Mouse (Mus musculus): Measurements from ENCODE around the gene Ctla4. TPM values are rescaled to one million over a fixed set of nuclear protein-coding genes. Genes with fewer than 3 reads are reported as not detected.

Gene Ctla4
- polyA plus RNA-seq, 1 experiment from 2014 or later = not detected

- WGBS = 89% methylated on average over 6 of the region's 6 CpGs
- ATAC-seq (ENCODE audit: insufficient read depth, low FRiP score, low TSS enrichment) (no peak), DNase-seq (ENCODE audit: low spot score) (no peak)
- H3K4me1 ChIP-seq (ENCODE audit: control insufficient read depth, insufficient read depth, low read length) = no peaks in the 10 kb centered on the region
- H3K27me3 ChIP-seq (ENCODE audit: control insufficient read depth, insufficient read depth, low read length) = no peaks in the 10 kb centered on the region
- no peaks in the 10 kb centered on the region for H3K9me3 ChIP-seq (ENCODE audit: control insufficient read depth, low read length)
- H3K27ac ChIP-seq (ENCODE audit: low read depth, low read length) = no peak overlapping the region
- no peak overlapping the region for H3K4me3 ChIP-seq (ENCODE audit: low read depth, low read length)
- no peak overlapping the region for H3K4me2 ChIP-seq (ENCODE audit: low read depth)
- no peak overlapping the region for H3K9ac ChIP-seq (ENCODE audit: low read length)
- H3K36me3 ChIP-seq (ENCODE audit: control insufficient read depth, insufficient read depth, low read length) = no peaks in the 10 kb centered on the region
These were observed 69.4 kb downstream of the Ctla4 start for GRCm38 (mm10) chr1:60956196-60956595.

GRCm38 (mm10) chr1:60958287-60958686 lies 71.5 kb downstream of the Ctla4 start:
- H3K36me3 ChIP-seq (ENCODE audit: control insufficient read depth, insufficient read depth, low read length) = no peaks in the 10 kb centered on the region
- H3K4me3 ChIP-seq (ENCODE audit: low read depth, low read length) = no peak overlapping the region
- 86% methylated on average over 1 of the region's 1 CpGs for WGBS
- H3K9ac ChIP-seq (ENCODE audit: low read length) = no peak overlapping the region
- no peak for DNase-seq (ENCODE audit: low spot score)
- H3K27me3 ChIP-seq (ENCODE audit: control insufficient read depth, insufficient read depth, low read length) = no peaks in the 10 kb centered on the region
- H3K9me3 ChIP-seq (ENCODE audit: control insufficient read depth, low read length) = no peaks in the 10 kb centered on the region
- H3K4me1 ChIP-seq (ENCODE audit: control insufficient read depth, insufficient read depth, low read length) = no peaks in the 10 kb centered on the region
- H3K4me2 ChIP-seq (ENCODE audit: low read depth) = no peak overlapping the region
- ATAC-seq (ENCODE audit: insufficient read depth, low FRiP score, low TSS enrichment) = no peak
- no peak overlapping the region for H3K27ac ChIP-seq (ENCODE audit: low read depth, low read length)

DNA sequence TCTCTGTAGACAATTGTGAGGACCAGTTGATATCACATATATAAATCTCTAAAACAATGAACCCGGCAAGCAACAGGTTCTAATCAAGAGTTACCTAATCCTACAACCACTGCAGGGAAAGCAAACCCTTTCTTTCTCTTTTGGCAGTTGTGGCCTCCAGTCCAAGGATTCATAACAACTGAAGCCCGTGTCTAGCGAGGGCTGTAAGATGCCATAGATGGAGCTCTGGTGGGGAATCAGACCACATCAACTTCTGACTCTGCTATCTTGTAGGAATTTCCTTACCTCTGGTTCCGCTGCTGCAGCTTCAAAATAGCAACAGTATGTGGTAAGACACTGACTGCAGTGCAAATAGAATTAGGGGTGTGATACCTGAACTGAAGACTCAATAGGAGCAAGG lies 72.4 kb downstream of the Ctla4 start:
- no peaks in the 10 kb centered on the region for H3K27me3 ChIP-seq (ENCODE audit: control insufficient read depth, insufficient read depth, low read length)
- 96% methylated on average over 4 of the region's 4 CpGs for WGBS

DNA sequence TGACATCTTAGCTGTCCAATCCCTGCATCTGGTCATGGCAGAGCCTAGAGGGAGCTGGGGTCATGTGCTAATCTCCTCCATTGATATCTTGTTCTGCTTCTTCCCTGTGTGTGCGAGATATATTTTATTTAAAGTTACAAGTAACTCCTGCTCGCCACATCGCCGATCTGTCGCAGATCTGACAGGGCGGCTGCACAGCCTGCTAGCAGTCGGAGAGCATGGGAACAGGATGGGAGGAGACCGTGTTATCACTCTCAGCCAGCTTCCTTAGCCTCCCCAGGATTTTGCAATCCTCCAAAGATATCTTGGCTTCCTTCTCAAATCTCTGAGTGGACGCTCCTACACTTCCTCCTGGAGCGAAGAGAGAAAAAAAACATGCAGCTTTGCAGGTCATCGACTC lies 73.7 kb downstream of the Ctla4 start:
- no peaks in the 10 kb centered on the region for H3K4me1 ChIP-seq (ENCODE audit: control insufficient read depth, insufficient read depth, low read length)
- H3K9ac ChIP-seq (ENCODE audit: low read length) = no peak overlapping the region
- no peaks in the 10 kb centered on the region for H3K9me3 ChIP-seq (ENCODE audit: control insufficient read depth, low read length)
- 90% methylated on average over 11 of the region's 11 CpGs for WGBS
- H3K27me3 ChIP-seq (ENCODE audit: control insufficient read depth, insufficient read depth, low read length) = no peaks in the 10 kb centered on the region
- H3K27ac ChIP-seq (ENCODE audit: low read depth, low read length) = no peak overlapping the region
- DNase-seq (ENCODE audit: low spot score) (no peak), ATAC-seq (ENCODE audit: insufficient read depth, low FRiP score, low TSS enrichment) (no peak)
- no peak overlapping the region for H3K4me2 ChIP-seq (ENCODE audit: low read depth)
- H3K4me3 ChIP-seq (ENCODE audit: low read depth, low read length) = no peak overlapping the region
- H3K36me3 ChIP-seq (ENCODE audit: control insufficient read depth, insufficient read depth, low read length) = no peaks in the 10 kb centered on the region

More for the DNA sequence above, 72.4 kb downstream of the Ctla4 start:
- DNase-seq (ENCODE audit: low spot score) = no peak
- ATAC-seq (ENCODE audit: insufficient read depth, low FRiP score, low TSS enrichment) = no peak
- Histone ChIP-seq H3K36me3 (ENCODE audit: control insufficient read depth, insufficient read depth, low read length) (no peaks in the 10 kb centered on the region), H3K27ac (ENCODE audit: low read depth, low read length) (no peak overlapping the region), H3K4me2 (ENCODE audit: low read depth) (no peak overlapping the region), H3K9me3 (ENCODE audit: control insufficient read depth, low read length) (no peaks in the 10 kb centered on the region), H3K4me1 (ENCODE audit: control insufficient read depth, insufficient read depth, low read length) (no peaks in the 10 kb centered on the region), H3K9ac (ENCODE audit: low read length) (no peak overlapping the region), H3K4me3 (ENCODE audit: low read depth, low read length) (no peak overlapping the region)

- peak; percentile 49 for DNase-seq (ENCODE audit: low spot score)
- no peak for ATAC-seq (ENCODE audit: insufficient read depth, low FRiP score, low TSS enrichment)
- Histone ChIP-seq H3K4me3 (ENCODE audit: low read depth, low read length) (no peak overlapping the region), H3K36me3 (ENCODE audit: control insufficient read depth, insufficient read depth, low read length) (no peaks in the 10 kb centered on the region), H3K27me3 (ENCODE audit: control insufficient read depth, insufficient read depth, low read length) (no peaks in the 10 kb centered on the region), H3K9me3 (ENCODE audit: control insufficient read depth, low read length) (no peaks in the 10 kb centered on the region), H3K4me1 (ENCODE audit: control insufficient read depth, insufficient read depth, low read length) (no peaks in the 10 kb centered on the region), H3K4me2 (ENCODE audit: low read depth) (no peak overlapping the region), H3K27ac (ENCODE audit: low read depth, low read length) (no peak overlapping the region), H3K9ac (ENCODE audit: low read length) (no peak overlapping the region)
- 37% methylated on average over 4 of the region's 4 CpGs for WGBS
These were observed 74.3 kb downstream of the Ctla4 start for GRCm38 (mm10) chr1:60961080-60961479.

GRCm38 (mm10) chr1:60962095-60962494 lies 75.3 kb downstream of the Ctla4 start:
- Histone ChIP-seq H3K27me3 (ENCODE audit: control insufficient read depth, insufficient read depth, low read length) (no peaks in the 10 kb centered on the region), H3K4me3 (ENCODE audit: low read depth, low read length) (no peak overlapping the region), H3K9me3 (ENCODE audit: control insufficient read depth, low read length) (no peaks in the 10 kb centered on the region), H3K27ac (ENCODE audit: low read depth, low read length) (no peak overlapping the region), H3K4me1 (ENCODE audit: control insufficient read depth, insufficient read depth, low read length) (no peaks in the 10 kb centered on the region), H3K36me3 (ENCODE audit: control insufficient read depth, insufficient read depth, low read length) (no peaks in the 10 kb centered on the region), H3K4me2 (ENCODE audit: low read depth) (no peak overlapping the region), H3K9ac (ENCODE audit: low read length) (no peak overlapping the region)
- DNase-seq (ENCODE audit: low spot score) (no peak), ATAC-seq (ENCODE audit: insufficient read depth, low FRiP score, low TSS enrichment) (no peak)
- WGBS = 87% methylated on average over 4 of the region's 4 CpGs

Other genes starting within 250 kb of the Ctla4 start
- gene Cd28, start 170.2 kb upstream of the Ctla4 start, polyA plus RNA-seq (2014; fragmentation: Nextera tagmentation; extraction: Ambion mirVana) = 0.14 and 0.15 TPM in 2 replicates
- gene Icos, start 90.9 kb downstream of the Ctla4 start, polyA plus RNA-seq (2014; fragmentation: Nextera tagmentation; extraction: Ambion mirVana) = 0.38 TPM in 1 of 2 replicates, not detected in the other